ENCODE assay signal across 14 mouse cellular contexts in genomic region chr13:49344567-49344966, GRCm38 (mm10). TPM values are rescaled to one million over a fixed set of nuclear protein-coding genes. Genes with fewer than 3 reads are reported as not detected.
DNase-seq lines count a peak whose midpoint lies in the region; ATAC-seq and TF ChIP-seq lines count a peak whose summit lies in the region.
"Had no signal": no experiment of that assay in that cellular context is flagged by ENCODE, and none has a peak within 500 bp of the region (broad histone marks: within the 10 kb centered on the region; RNA-seq: fewer than 3 reads in every experiment).

No protein-coding gene starts in this region.

- H3K36me3 ChIP-seq in heart, adult 2 months (ENCODE audit: control insufficient read depth, insufficient read depth, low read length) = peaks cover 31% of the 10 kb centered on the region
- no peaks in the 10 kb centered on the region for H3K36me3 ChIP-seq in neural tube, embryonic 12.5 days
- H3K36me3 ChIP-seq in limb, embryonic 14.5 days (ENCODE audit: control insufficient read depth, insufficient read depth, low read length) = no peaks in the 10 kb centered on the region
- H3K36me3 ChIP-seq in neural tube, embryonic 15.5 days = no peaks in the 10 kb centered on the region

- WGBS in heart, adult 2 months = 27% methylated on average over 8 of the region's 8 CpGs
- 92% methylated on average over 8 of the region's 8 CpGs for WGBS in neural tube, embryonic 12.5 days
- WGBS in limb, embryonic 14.5 days = 88% methylated on average over 8 of the region's 8 CpGs
- 89% methylated on average over 8 of the region's 8 CpGs for WGBS in neural tube, embryonic 15.5 days

- peaks cover 44% of the 10 kb centered on the region for H3K4me1 ChIP-seq in heart, adult 2 months (ENCODE audit: control insufficient read depth, insufficient read depth, low read length)
- peaks cover 56% of the 10 kb centered on the region for H3K4me1 ChIP-seq in neural tube, embryonic 12.5 days
- H3K4me1 ChIP-seq in limb, embryonic 14.5 days (ENCODE audit: control insufficient read depth, insufficient read depth, low read length) = peaks cover 28% of the 10 kb centered on the region
- peaks cover 61% of the 10 kb centered on the region for H3K4me1 ChIP-seq in neural tube, embryonic 15.5 days

- no peaks in the 10 kb centered on the region for H3K9me3 ChIP-seq in neural tube, embryonic 12.5 days
- H3K9me3 ChIP-seq in limb, embryonic 14.5 days (ENCODE audit: control insufficient read depth, low read length) = no peaks in the 10 kb centered on the region
- H3K9me3 ChIP-seq in neural tube, embryonic 15.5 days (replicated peaks) = no peaks in the 10 kb centered on the region

- H3K27ac ChIP-seq in heart, adult 2 months = peak overlapping the region; percentile 92
- H3K27ac ChIP-seq in neural tube, embryonic 12.5 days = no peak overlapping the region
- H3K27ac ChIP-seq in limb, embryonic 14.5 days (replicated peaks; ENCODE audit: low read depth, low read length) = no peak overlapping the region
- H3K27ac ChIP-seq in neural tube, embryonic 15.5 days (replicated peaks) = no peak overlapping the region

- peaks cover 12% of the 10 kb centered on the region for H3K79me2 ChIP-seq in heart, adult 2 months (replicated peaks; ENCODE audit: control insufficient read depth, insufficient read depth, low read length)

- H3K27me3 ChIP-seq in heart, adult 2 months (ENCODE audit: control insufficient read depth, insufficient read depth, low read length) = no peaks in the 10 kb centered on the region
- H3K27me3 ChIP-seq in neural tube, embryonic 12.5 days (replicated peaks) = no peaks in the 10 kb centered on the region
- no peaks in the 10 kb centered on the region for H3K27me3 ChIP-seq in limb, embryonic 14.5 days (ENCODE audit: control insufficient read depth, insufficient read depth, low read length)
- no peaks in the 10 kb centered on the region for H3K27me3 ChIP-seq in neural tube, embryonic 15.5 days (replicated peaks)

- peak overlapping the region; percentile 4 for H3K9ac ChIP-seq in heart, adult 2 months (ENCODE audit: low read depth, low read length)
- peak overlapping the region; percentile 29; the same call in 1 of the 2 replicates for H3K9ac ChIP-seq in neural tube, embryonic 12.5 days
- H3K9ac ChIP-seq in limb, embryonic 14.5 days (ENCODE audit: low read depth, low read length, severe bottlenecking) = peak overlapping the region; percentile 21; the same call in 1 of the 2 replicates
- H3K9ac ChIP-seq in neural tube, embryonic 15.5 days (replicated peaks) = 0 out of 2 replicates have a peak overlapping the region, but pooled peaks have one; percentile 17

- no peak for ATAC-seq in neural tube, embryonic 12.5 days (ENCODE audit: low FRiP score, low read depth)
- ATAC-seq in limb, embryonic 14.5 days (ENCODE audit: low FRiP score, low read depth) = no peak
- no peak for ATAC-seq in neural tube, embryonic 15.5 days (ENCODE audit: low FRiP score)

- intact Hi-C loops in heart, adult 2 months (cut with DNase I) = no loop called here
- intact Hi-C loops in heart, postnatal 25 days (cut with DNase I) = loop anchor here (5.0 to 10.0 kb wide), 2 partner anchors 160 to 308 kb away; partner anchors contain the start of genes Cenpp, Ecm2 and Nol8

- H3K4me3 ChIP-seq in heart, adult 2 months = no peak overlapping the region
- H3K4me3 ChIP-seq in neural tube, embryonic 12.5 days = no peak overlapping the region
- H3K4me3 ChIP-seq in limb, embryonic 14.5 days (replicated peaks; ENCODE audit: low read length) = no peak overlapping the region
- H3K4me3 ChIP-seq in neural tube, embryonic 15.5 days (replicated peaks) = no peak overlapping the region

- no peak for TF ChIP-seq POLR2A in heart, adult 2 months (IDR thresholded peaks at IDR 0.05; ENCODE audit: insufficient read depth, low read depth, low read length)
- no peak for TF ChIP-seq POLR2A in limb, embryonic 14.5 days (IDR thresholded peaks at IDR 0.05; ENCODE audit: borderline replicate concordance, extremely low read depth, insufficient read depth, insufficient read length)

- peak in 1 of 2 experiments; percentile 41 for DNase-seq in heart, adult 2 months
- no peak for DNase-seq in heart, postnatal 25 days (ENCODE audit: low spot score)
- DNase-seq in neural tube, embryonic 10.5 days (ENCODE audit: extremely low spot score, low spot score) = no peak
- DNase-seq in limb, embryonic 14.5 days (ENCODE audit: low spot score) = no peak
- no peak for DNase-seq in urinary bladder, postnatal 10 days (ENCODE audit: low spot score)
- no peak for DNase-seq in gastrocnemius, adult 8-10 months (ENCODE audit: low spot score in 2 of 2)
- DNase-seq: adrenal gland, postnatal 14 days; cerebellum, adult 9-10 months; kidney, adult 9 months; layer of hippocampus, postnatal 36 days; lung, adult 18-20 months; retina, postnatal 1 day had no signal

- peak overlapping the region; percentile 87 for H3K4me2 ChIP-seq in neural tube, embryonic 12.5 days (replicated peaks)
- no peak overlapping the region for H3K4me2 ChIP-seq in limb, embryonic 14.5 days (replicated peaks; ENCODE audit: low read depth, low read length, severe bottlenecking)
- H3K4me2 ChIP-seq in neural tube, embryonic 15.5 days = peak overlapping the region; percentile 88; the same call in 1 of the 2 replicates

- TF ChIP-seq EP300 in heart, adult 2 months (IDR thresholded peaks at IDR 0.05; ENCODE audit: insufficient read depth, low read depth, low read length) = no peak

- TF ChIP-seq CTCF in heart, adult 2 months (IDR thresholded peaks at IDR 0.05) = no peak

RNA-seq across cellular contexts. Expression of gene Bicd2, which starts 3.2 kb away (rescaled TPM):
- total RNA-seq in heart, adult 2 months (2021) = 10 to 100 TPM; 72.4 to 77.6 TPM
- polyA plus RNA-seq in heart, adult 2 months (2012; rRNA removed) = 44.5 and 64.2 TPM in 2 replicates
- total RNA-seq in heart, postnatal 25 days (2021) = 10 to 100 TPM; 74.7 to 76.9 TPM
- 44.5 and 49.9 TPM in 2 replicates for polyA plus RNA-seq in neural tube, embryonic 12.5 days (2016; fragmentation: Nextera tagmentation; extraction: Ambion mirVana)
- polyA plus RNA-seq in limb, embryonic 14.5 days (2012; rRNA removed) = 30.5 and 30.7 TPM in 2 replicates
- 30.8 and 34.1 TPM in 2 replicates for polyA plus RNA-seq in limb, embryonic 14.5 days (2014; fragmentation: Nextera tagmentation; extraction: Ambion mirVana)
- polyA plus RNA-seq in neural tube, embryonic 15.5 days (2015; fragmentation: Nextera tagmentation; extraction: Ambion mirVana) = 28.3 and 30.3 TPM in 2 replicates
- 10 to 100 TPM; 21.6 to 26.7 (median 24.6) TPM for total RNA-seq in gastrocnemius, adult 8-10 months (2022)

RNA-seq across cellular contexts. Expression of gene Fgd3, which starts 24.5 kb away (rescaled TPM):
- total RNA-seq in heart, adult 2 months (2021) = 1 to 10 TPM in 1 of 2 experiments, under 1 TPM in 1; 0.96 to 1.0 TPM
- polyA plus RNA-seq in heart, adult 2 months (2012; rRNA removed) = 0.96 and 0.97 TPM in 2 replicates
- 1 to 10 TPM in 1 of 2 experiments, under 1 TPM in 1; 0.91 to 1.2 TPM for total RNA-seq in heart, postnatal 25 days (2021)
- 2.6 and 2.7 TPM in 2 replicates for polyA plus RNA-seq in neural tube, embryonic 12.5 days (2016; fragmentation: Nextera tagmentation; extraction: Ambion mirVana)
- polyA plus RNA-seq in limb, embryonic 14.5 days (2012; rRNA removed) = 1.1 and 1.2 TPM in 2 replicates
- polyA plus RNA-seq in limb, embryonic 14.5 days (2014; fragmentation: Nextera tagmentation; extraction: Ambion mirVana) = 0.40 and 0.78 TPM in 2 replicates
- polyA plus RNA-seq in neural tube, embryonic 15.5 days (2015; fragmentation: Nextera tagmentation; extraction: Ambion mirVana) = 2.1 and 2.2 TPM in 2 replicates
- 1 to 10 TPM in 2 of 4 experiments, under 1 TPM in 2; 0.34 to 1.5 (median 0.98) TPM for total RNA-seq in gastrocnemius, adult 8-10 months (2022)
